Mouse (Mus musculus): ENCODE data around the gene Crebrf. TPM values are rescaled to one million over a fixed set of nuclear protein-coding genes. Genes with fewer than 3 reads are reported as not detected.

Gene Crebrf
- total and polyA plus RNA-seq, 3 experiments = 1.6 to 66.3 (median 51.3) TPM

GRCm38 (mm10) chr17:26677711-26678637, 37.5 kb upstream of the Crebrf start:
- Histone ChIP-seq H3K27me3 (ENCODE audit: insufficient read depth, low read length) (no peaks in the 10 kb centered on the region), H3K9me3 (replicated peaks) (peaks cover 2% of the 10 kb centered on the region), H3K36me3 (replicated peaks) (peaks cover 41% of the 10 kb centered on the region), H3K4me3 (ENCODE audit: low read depth, low read length) (peak overlapping the region; percentile 94; the same call in 1 of the 2 replicates), H3K4me1 (ENCODE audit: insufficient read depth, low read depth, low read length) (peaks cover 53% of the 10 kb centered on the region)
- TF ChIP-seq TAL1 (conservative IDR thresholded peaks at IDR 0.05; ENCODE audit: low read depth, low read length) = peak; percentile 26; the same call in 1 of the 2 replicates
- TF ChIP-seq POLR2AphosphoS5 (IDR thresholded peaks at IDR 0.05; ENCODE audit: insufficient replicate concordance, low read depth, low read length) = no peak
- no peak for TF ChIP-seq GATA1 (IDR thresholded peaks at IDR 0.05; ENCODE audit: borderline replicate concordance, low read length)
- TF ChIP-seq GATA2 (IDR thresholded peaks at IDR 0.05; ENCODE audit: borderline replicate concordance, low read depth, low read length) = no peak
- no peak for TF ChIP-seq CTCF (IDR thresholded peaks at IDR 0.05; ENCODE audit: low read depth, low read length)
- ATAC-seq (ENCODE audit: extremely low read depth, insufficient number of reproducible peaks, low FRiP score, poor library complexity, severe bottlenecking) (peak; percentile 42; the same call in 1 of the 2 replicates), DNase-seq (ENCODE audit: low spot score) (peak; percentile 52)

DNA sequence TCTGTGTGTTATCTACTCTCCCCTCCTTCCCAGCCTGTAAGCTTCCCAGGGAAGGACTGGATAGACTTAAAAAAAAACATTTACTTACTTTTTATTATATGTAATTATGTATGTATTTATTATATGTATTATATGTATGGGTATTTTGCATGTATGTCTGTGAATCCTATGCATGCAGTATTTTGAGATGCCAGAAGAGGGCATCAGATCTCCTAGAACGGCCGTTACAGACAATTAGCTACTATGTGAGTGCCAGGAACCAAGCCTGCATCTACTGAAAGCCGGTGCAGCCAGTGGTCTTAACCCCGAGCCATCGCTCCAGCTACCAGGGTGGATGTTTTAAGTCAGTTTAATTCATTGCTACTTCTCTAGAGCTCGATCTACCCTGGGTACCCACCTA, 34.2 kb upstream of the Crebrf start:
- H3K9me3 ChIP-seq (replicated peaks) = peaks cover 2% of the 10 kb centered on the region
- no peak overlapping the region for H3K4me3 ChIP-seq (ENCODE audit: low read depth, low read length)
- ATAC-seq (ENCODE audit: extremely low read depth, insufficient number of reproducible peaks, low FRiP score, poor library complexity, severe bottlenecking) = no peak
- no peak for DNase-seq (ENCODE audit: low spot score)
- peaks cover 51% of the 10 kb centered on the region for H3K4me1 ChIP-seq (ENCODE audit: insufficient read depth, low read depth, low read length)
- H3K27me3 ChIP-seq (ENCODE audit: insufficient read depth, low read length) = no peaks in the 10 kb centered on the region
- H3K36me3 ChIP-seq (replicated peaks) = peaks cover 73% of the 10 kb centered on the region
- TF ChIP-seq TAL1 (conservative IDR thresholded peaks at IDR 0.05; ENCODE audit: low read depth, low read length) (no peak), CTCF (IDR thresholded peaks at IDR 0.05; ENCODE audit: low read depth, low read length) (no peak), GATA1 (IDR thresholded peaks at IDR 0.05; ENCODE audit: borderline replicate concordance, low read length) (no peak), POLR2AphosphoS5 (IDR thresholded peaks at IDR 0.05; ENCODE audit: insufficient replicate concordance, low read depth, low read length) (no peak), GATA2 (IDR thresholded peaks at IDR 0.05; ENCODE audit: borderline replicate concordance, low read depth, low read length) (no peak)

DNA sequence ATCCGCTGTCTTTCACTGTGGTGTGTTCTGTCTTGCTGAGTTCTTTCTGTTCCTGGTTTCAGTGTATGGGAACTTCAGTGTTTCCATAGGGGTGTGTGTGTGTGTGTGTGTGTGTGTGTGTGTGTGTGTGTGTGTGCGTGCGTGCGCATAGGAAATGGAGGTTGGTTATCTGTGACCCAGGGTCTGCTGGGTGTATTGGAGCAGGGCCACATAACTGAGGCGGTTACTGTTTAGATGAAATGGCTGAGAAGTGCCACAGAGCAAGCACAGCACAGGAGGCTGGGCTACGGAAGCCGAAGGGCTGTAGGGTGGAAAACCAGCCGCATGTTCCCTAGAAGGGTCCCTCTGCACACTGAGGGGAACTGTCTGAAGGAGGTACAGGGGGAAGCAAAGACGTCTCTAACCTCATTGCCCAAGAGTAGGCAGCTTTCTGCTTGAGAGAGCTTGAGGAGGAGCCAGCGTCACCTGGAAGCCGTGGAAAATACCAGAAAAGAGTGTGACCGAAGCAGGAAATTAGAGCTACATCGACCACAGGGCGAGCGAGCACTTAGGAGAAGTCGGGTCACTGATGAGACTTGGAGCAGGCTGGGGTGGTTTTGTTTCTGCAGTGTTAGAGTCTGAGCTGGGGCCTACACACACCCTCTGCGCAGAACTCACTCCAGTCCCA, 29.0 kb upstream of the Crebrf start:
- TF ChIP-seq POLR2AphosphoS5 (IDR thresholded peaks at IDR 0.05; ENCODE audit: insufficient replicate concordance, low read depth, low read length) = no peak
- no peak for TF ChIP-seq GATA1 (IDR thresholded peaks at IDR 0.05; ENCODE audit: borderline replicate concordance, low read length)
- no peak for TF ChIP-seq GATA2 (IDR thresholded peaks at IDR 0.05; ENCODE audit: borderline replicate concordance, low read depth, low read length)
- no peak for TF ChIP-seq CTCF (IDR thresholded peaks at IDR 0.05; ENCODE audit: low read depth, low read length)
- TF ChIP-seq TAL1 (conservative IDR thresholded peaks at IDR 0.05; ENCODE audit: low read depth, low read length) = no peak
- Histone ChIP-seq H3K27me3 (ENCODE audit: insufficient read depth, low read length) (no peaks in the 10 kb centered on the region), H3K36me3 (replicated peaks) (peaks cover 94% of the 10 kb centered on the region), H3K4me1 (ENCODE audit: insufficient read depth, low read depth, low read length) (peaks cover 39% of the 10 kb centered on the region), H3K9me3 (replicated peaks) (no peaks in the 10 kb centered on the region), H3K4me3 (ENCODE audit: low read depth, low read length) (no peak overlapping the region)
- ATAC-seq (ENCODE audit: extremely low read depth, insufficient number of reproducible peaks, low FRiP score, poor library complexity, severe bottlenecking) (no peak), DNase-seq (ENCODE audit: low spot score) (no peak)

DNA sequence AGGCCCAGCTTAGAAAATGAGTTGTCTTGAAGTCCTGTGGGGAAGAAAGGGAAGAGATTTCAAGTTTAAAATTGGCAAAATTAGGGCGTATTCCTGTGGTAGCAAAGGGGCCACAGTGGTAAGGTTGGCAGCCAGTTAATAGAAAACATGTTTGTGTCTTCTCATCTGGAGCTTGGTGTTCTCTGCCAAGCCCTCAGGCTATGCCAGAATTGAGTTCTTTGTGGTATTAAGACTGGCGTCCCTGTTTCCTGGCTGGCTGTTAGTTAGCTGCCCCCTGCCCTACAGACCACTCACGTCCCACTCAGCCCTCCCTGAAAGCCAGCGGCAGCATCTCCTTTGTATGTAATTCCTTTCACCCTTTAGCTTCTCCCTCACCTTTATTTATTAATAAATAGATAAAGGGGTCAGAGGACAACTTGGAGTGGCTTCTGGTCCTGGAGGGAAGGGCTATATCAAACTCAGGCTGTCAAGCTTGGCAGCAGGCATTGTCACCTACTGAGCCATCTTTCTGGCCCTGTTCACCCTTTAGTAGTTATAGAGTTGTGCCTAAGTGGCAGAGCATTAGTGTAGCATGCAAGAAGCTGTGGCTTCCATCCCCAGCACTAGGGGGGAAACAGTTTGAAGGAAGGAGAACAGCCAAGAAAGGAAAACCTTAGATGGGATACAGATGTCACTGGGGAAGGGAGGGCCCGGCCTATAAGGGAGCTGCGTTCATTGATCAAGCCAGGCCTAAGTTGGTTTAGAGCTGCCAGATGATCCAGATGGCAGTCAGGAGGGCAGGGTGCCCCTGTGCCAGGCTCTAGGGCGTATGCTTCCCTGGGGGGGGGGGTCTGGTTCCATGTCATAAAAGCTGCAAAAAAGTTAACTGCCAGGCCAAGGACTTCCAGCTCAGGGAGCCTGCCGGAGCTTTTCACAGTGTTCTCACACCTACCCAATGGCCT, 26.4 kb upstream of the Crebrf start:
- DNase-seq (ENCODE audit: low spot score) (no peak), ATAC-seq (ENCODE audit: extremely low read depth, insufficient number of reproducible peaks, low FRiP score, poor library complexity, severe bottlenecking) (no peak)
- peaks cover 44% of the 10 kb centered on the region for H3K4me1 ChIP-seq (ENCODE audit: insufficient read depth, low read depth, low read length)
- H3K36me3 ChIP-seq (replicated peaks) = peaks cover 95% of the 10 kb centered on the region
- H3K9me3 ChIP-seq (replicated peaks) = no peaks in the 10 kb centered on the region
- no peak overlapping the region for H3K4me3 ChIP-seq (ENCODE audit: low read depth, low read length)
- TF ChIP-seq GATA2 (IDR thresholded peaks at IDR 0.05; ENCODE audit: borderline replicate concordance, low read depth, low read length) = no peak
- TF ChIP-seq TAL1 (conservative IDR thresholded peaks at IDR 0.05; ENCODE audit: low read depth, low read length) = no peak
- no peak for TF ChIP-seq CTCF (IDR thresholded peaks at IDR 0.05; ENCODE audit: low read depth, low read length)
- no peak for TF ChIP-seq GATA1 (IDR thresholded peaks at IDR 0.05; ENCODE audit: borderline replicate concordance, low read length)
- TF ChIP-seq POLR2AphosphoS5 (IDR thresholded peaks at IDR 0.05; ENCODE audit: insufficient replicate concordance, low read depth, low read length) = no peak
- H3K27me3 ChIP-seq (ENCODE audit: insufficient read depth, low read length) = no peaks in the 10 kb centered on the region

- H3K36me3 ChIP-seq (replicated peaks) = peaks cover 95% of the 10 kb centered on the region
- H3K4me1 ChIP-seq (ENCODE audit: insufficient read depth, low read depth, low read length) = peaks cover 44% of the 10 kb centered on the region
- peak; percentile 50 for DNase-seq (ENCODE audit: low spot score)
- no peaks in the 10 kb centered on the region for H3K27me3 ChIP-seq (ENCODE audit: insufficient read depth, low read length)
- H3K9me3 ChIP-seq (replicated peaks) = no peaks in the 10 kb centered on the region
- TF ChIP-seq TAL1 (conservative IDR thresholded peaks at IDR 0.05; ENCODE audit: low read depth, low read length) (no peak), GATA1 (IDR thresholded peaks at IDR 0.05; ENCODE audit: borderline replicate concordance, low read length) (no peak), GATA2 (IDR thresholded peaks at IDR 0.05; ENCODE audit: borderline replicate concordance, low read depth, low read length) (no peak), CTCF (IDR thresholded peaks at IDR 0.05; ENCODE audit: low read depth, low read length) (no peak), POLR2AphosphoS5 (IDR thresholded peaks at IDR 0.05; ENCODE audit: insufficient replicate concordance, low read depth, low read length) (no peak)
- no peak overlapping the region for H3K4me3 ChIP-seq (ENCODE audit: low read depth, low read length)
- ATAC-seq (ENCODE audit: extremely low read depth, insufficient number of reproducible peaks, low FRiP score, poor library complexity, severe bottlenecking) = peak; percentile 22
Observed at GRCm38 (mm10) chr17:26689810-26690209, 25.6 kb upstream of the Crebrf start.

Measured in G1E (cell line).